Mouse (Mus musculus) midbrain, postnatal 0 days (tissue): ENCODE results near the gene March7. TPM values are rescaled to one million over a fixed set of nuclear protein-coding genes. Genes with fewer than 3 reads are reported as not detected.

Experiments
- ATAC-seq: fragments of 200-750 bp; cut with Nextera tagmentation; 2 replicates; pipeline ENCODE4 v1.8.0; 2017; ENCODE audit warnings: moderate number of reproducible peaks, mild to moderate bottlenecking, moderate TSS enrichment, moderate library complexity; ENCODE audit not compliant: low FRiP score
- DNase-seq: peaks from one replicate; pipeline ENCODE4 v3.0.0-alpha.2; 2015; ENCODE audit warnings: low spot score
- H3K27ac ChIP-seq: fragments of 300-500 bp; sonication (generic); 2 replicates; pipeline ENCODE4 v1.5.1; 2014; ENCODE audit warnings: low read depth, mild to moderate bottlenecking, low read length, mixed read lengths
- H3K27me3 ChIP-seq: fragments of 300-500 bp; sonication (generic); 2 replicates; pipeline ENCODE4 v1.6.1; 2014; ENCODE audit warnings: low read length, control low read depth, mixed read lengths; ENCODE audit not compliant: insufficient read depth
- H3K36me3 ChIP-seq: fragments of 300-500 bp; sonication (generic); 2 replicates; pipeline ENCODE4 v1.6.1; 2014; ENCODE audit warnings: low read length, control low read depth, mixed read lengths; ENCODE audit not compliant: insufficient read depth
- H3K4me1 ChIP-seq: fragments of 300-500 bp; sonication (generic); 2 replicates; pipeline ENCODE4 v1.6.1; 2014; ENCODE audit warnings: mild to moderate bottlenecking, control low read depth, antibody characterized with exemption, low read length, mixed read lengths; ENCODE audit not compliant: insufficient read depth
- H3K4me2 ChIP-seq: fragments of 300-500 bp; sonication (generic); 2 replicates; pipeline ENCODE4 v1.6.1; 2014; ENCODE audit warnings: low read depth, mild to moderate bottlenecking, low read length, mixed read lengths; ENCODE audit not compliant: poor library complexity, severe bottlenecking
- H3K4me3 ChIP-seq: fragments of 300-500 bp; sonication (generic); 2 replicates; pipeline ENCODE4 v1.5.1; 2014; ENCODE audit warnings: low read depth, mild to moderate bottlenecking, low read length, moderate library complexity
- H3K9ac ChIP-seq: fragments of 300-500 bp; sonication (generic); replicated peaks from 2 replicates; pipeline ENCODE4 v1.6.1; 2014; ENCODE audit warnings: mild to moderate bottlenecking, low read length, moderate library complexity, mixed read lengths; ENCODE audit not compliant: poor library complexity, severe bottlenecking
- H3K9me3 ChIP-seq: fragments of 300-500 bp; sonication (generic); 2 replicates; pipeline ENCODE4 v1.6.1; 2016; ENCODE audit warnings: low read length, control low read depth
- CTCF ChIP-seq: IDR thresholded peaks from 2 replicates; pipeline ENCODE4 v1.5.1; 2016; ENCODE audit warnings: antibody characterized with exemption, mild to moderate bottlenecking
- WGBS: fragments of 180-500 bp; shearing (Covaris S2); extraction: QIAGEN DNeasy Blood & Tissue Kit; methylation state at CpG from one replicate; pipeline ENCODE4 v1.1.7; 2014; 5-methylcytosine and 5-hydroxymethylcytosine counted together
- polyA plus RNA-seq: library from polyadenylated mRNA; unstranded; fragments of >200 nt; fragmentation: Nextera tagmentation; extraction: Ambion mirVana; gene quantifications from 2 replicates; pipeline ENCODE4 v1.2.1, GENCODE M21; 2015
- total RNA-seq: library from RNA; depleted of rRNA; stranded (reverse); fragments of >200 nt; gene quantifications from 2 replicates; pipeline ENCODE4 v1.2.3, GENCODE M21; 2014

Gene March7
- total and polyA plus RNA-seq, 2 experiments from 2014 or later: 67.1 to 76.2 TPM

- H3K27me3 ChIP-seq: no peaks in the 10 kb centered on the region
- H3K36me3 ChIP-seq: no peaks in the 10 kb centered on the region
- H3K27ac ChIP-seq: no peak overlapping the region
- no peak overlapping the region for H3K4me3 ChIP-seq
- DNase-seq: no peak
- no peaks in the 10 kb centered on the region for H3K9me3 ChIP-seq
- H3K4me2 ChIP-seq: no peak overlapping the region
- ATAC-seq: no peak
- no peak for TF ChIP-seq CTCF
- H3K4me1 ChIP-seq: no peaks in the 10 kb centered on the region
- WGBS: 55% methylated on average over 1 of the region's 1 CpGs
- no peak overlapping the region for H3K9ac ChIP-seq
These were observed 12.8 kb upstream of the March7 start for GRCm38 (mm10) chr2:60196841-60197240.

DNA sequence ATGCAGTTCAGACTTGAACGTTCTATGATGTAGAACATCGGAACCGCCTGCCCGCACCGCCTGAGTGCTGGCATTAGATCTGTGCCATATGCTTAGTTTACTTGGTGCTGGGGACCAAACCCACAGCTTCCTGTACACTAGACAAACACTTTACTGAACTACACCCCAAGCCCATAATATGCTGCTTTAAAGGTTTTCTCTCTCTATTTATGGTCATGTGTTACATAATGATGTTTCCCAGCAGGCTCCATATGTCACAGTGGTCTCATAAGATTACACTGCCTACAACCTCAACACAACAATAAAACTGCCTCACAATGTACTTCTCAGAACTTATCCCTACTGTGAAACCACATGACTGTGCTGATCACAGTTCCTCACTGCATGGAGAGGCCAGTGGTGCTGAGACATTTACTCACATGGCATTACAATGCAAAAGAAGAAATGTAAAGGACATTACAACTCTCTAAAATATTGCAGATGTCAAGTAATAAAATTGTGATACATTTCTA lies 9.6 kb upstream of the March7 start:
- no peak for DNase-seq
- H3K36me3 ChIP-seq: peaks cover 4% of the 10 kb centered on the region; the same call in 1 of the 2 replicates
- 98% methylated on average over 5 of the region's 5 CpGs for WGBS
- H3K27me3 ChIP-seq: no peaks in the 10 kb centered on the region
- no peak for TF ChIP-seq CTCF
- no peak overlapping the region for H3K4me2 ChIP-seq
- H3K27ac ChIP-seq: no peak overlapping the region
- H3K4me1 ChIP-seq: no peaks in the 10 kb centered on the region
- no peak overlapping the region for H3K4me3 ChIP-seq
- no peaks in the 10 kb centered on the region for H3K9me3 ChIP-seq
- ATAC-seq: no peak
- H3K9ac ChIP-seq: no peak overlapping the region

DNA sequence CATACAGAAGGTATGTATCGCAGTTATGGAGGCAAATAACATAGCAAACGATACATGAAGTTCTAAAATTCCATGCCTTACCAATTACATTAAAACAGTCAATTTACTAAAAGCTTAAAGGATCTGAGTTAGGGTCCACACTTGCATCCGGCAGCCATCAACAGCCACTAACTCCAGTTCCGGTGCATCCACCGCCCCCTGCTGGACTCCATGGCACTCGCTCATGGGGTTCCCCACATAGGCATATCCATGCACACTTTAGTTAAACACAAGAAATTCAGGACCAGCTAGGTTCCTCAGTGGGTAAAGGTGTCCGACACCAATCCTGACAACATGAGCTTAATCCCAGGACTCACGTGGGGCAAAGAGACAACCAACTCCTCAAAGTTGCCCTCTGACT lies 9.0 kb upstream of the March7 start:
- H3K27ac ChIP-seq: no peak overlapping the region
- H3K9me3 ChIP-seq: no peaks in the 10 kb centered on the region
- peak; percentile 66 for TF ChIP-seq CTCF
- H3K4me3 ChIP-seq: no peak overlapping the region
- H3K9ac ChIP-seq: no peak overlapping the region
- H3K4me2 ChIP-seq: no peak overlapping the region
- no peaks in the 10 kb centered on the region for H3K27me3 ChIP-seq
- WGBS: 56% methylated on average over 8 of the region's 8 CpGs
- no peaks in the 10 kb centered on the region for H3K4me1 ChIP-seq
- H3K36me3 ChIP-seq: peaks cover 4% of the 10 kb centered on the region; the same call in 1 of the 2 replicates
- DNase-seq (peak; percentile 22), ATAC-seq (no peak)

GRCm38 (mm10) chr2:60202900-60203530 lies 6.7 kb upstream of the March7 start:
- WGBS: 87% methylated on average over 8 of the region's 8 CpGs
- H3K36me3 ChIP-seq: peaks cover 4% of the 10 kb centered on the region; the same call in 1 of the 2 replicates
- ATAC-seq: no peak
- no peaks in the 10 kb centered on the region for H3K4me1 ChIP-seq
- H3K9ac ChIP-seq: no peak overlapping the region
- no peak overlapping the region for H3K27ac ChIP-seq
- no peak for TF ChIP-seq CTCF
- H3K27me3 ChIP-seq: no peaks in the 10 kb centered on the region
- H3K4me3 ChIP-seq: no peak overlapping the region
- no peak for DNase-seq
- no peaks in the 10 kb centered on the region for H3K9me3 ChIP-seq
- H3K4me2 ChIP-seq: no peak overlapping the region

DNA sequence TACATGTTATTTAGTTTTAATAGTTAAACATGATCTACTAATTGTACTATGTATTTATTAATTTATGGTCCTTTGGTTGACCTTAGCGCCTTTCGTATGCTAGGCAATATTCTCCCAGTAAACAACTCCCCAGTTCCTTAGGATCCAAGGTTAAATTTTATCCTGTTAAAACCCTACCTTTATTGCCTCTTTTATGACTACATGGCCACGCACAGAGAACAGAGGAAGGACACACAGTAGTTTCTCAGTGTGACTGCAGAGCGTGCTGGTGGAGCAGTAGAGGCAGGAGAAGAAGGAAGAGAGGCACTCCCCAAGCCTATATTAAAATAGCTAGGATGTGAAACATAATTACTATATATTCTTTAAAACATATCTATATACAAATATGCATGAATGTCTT lies 6.0 kb upstream of the March7 start:
- H3K36me3 ChIP-seq: peaks cover 4% of the 10 kb centered on the region; the same call in 1 of the 2 replicates
- H3K27ac ChIP-seq: no peak overlapping the region
- DNase-seq (no peak), ATAC-seq (no peak)
- 95% methylated on average over 4 of the region's 4 CpGs for WGBS
- no peaks in the 10 kb centered on the region for H3K27me3 ChIP-seq
- H3K4me2 ChIP-seq: no peak overlapping the region
- no peak overlapping the region for H3K4me3 ChIP-seq
- no peak overlapping the region for H3K9ac ChIP-seq
- H3K9me3 ChIP-seq: no peaks in the 10 kb centered on the region
- no peak for TF ChIP-seq CTCF
- H3K4me1 ChIP-seq: no peaks in the 10 kb centered on the region

DNA sequence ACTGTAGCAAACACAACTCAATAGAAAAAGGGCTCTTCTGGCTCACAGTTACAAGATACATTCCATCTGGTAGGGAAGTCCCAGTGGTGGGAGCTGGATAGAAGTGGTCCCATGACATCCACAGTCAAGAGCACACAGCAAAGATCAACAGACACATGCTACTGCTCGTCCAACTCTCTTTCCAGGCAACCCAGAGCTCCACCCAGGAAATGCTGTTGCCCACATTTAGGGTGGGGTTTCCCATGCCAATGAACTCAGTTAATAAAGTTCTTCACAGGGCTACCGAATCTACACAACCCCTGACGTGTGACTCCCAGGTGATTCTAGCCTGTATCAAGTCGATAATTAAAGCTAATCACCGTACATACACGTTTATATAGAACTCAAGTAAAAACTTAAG lies 5.5 kb upstream of the March7 start:
- H3K27ac ChIP-seq: no peak overlapping the region
- no peaks in the 10 kb centered on the region for H3K27me3 ChIP-seq
- H3K9me3 ChIP-seq: no peaks in the 10 kb centered on the region
- no peak overlapping the region for H3K9ac ChIP-seq
- DNase-seq (no peak), ATAC-seq (no peak)
- TF ChIP-seq CTCF: no peak
- no peaks in the 10 kb centered on the region for H3K4me1 ChIP-seq
- no peak overlapping the region for H3K4me2 ChIP-seq
- H3K4me3 ChIP-seq: no peak overlapping the region
- H3K36me3 ChIP-seq: peaks cover 4% of the 10 kb centered on the region; the same call in 1 of the 2 replicates
- 91% methylated on average over 6 of the region's 6 CpGs for WGBS
